Mouse (Mus musculus) B cell, adult 62 days (primary cell): ENCODE results near the gene Aqp5. TPM values are rescaled to one million over a fixed set of nuclear protein-coding genes. Genes with fewer than 3 reads are reported as not detected.

Experiments used
- total RNA-seq: library from RNA; stranded (reverse); gene quantifications from 4 replicates; pipeline ENCODE4 v1.2.4, GENCODE M21; 2023

The Aqp5 gene
- not detected in 4 replicates for total RNA-seq

GRCm38 (mm10) chr15:99590429-99591084 lies at the start of gene Aqp5:
TSS of gene Aqp5 (plus strand) at chr15:99590782.

GRCm38 (mm10) chr15:99578802-99579485 lies 11.6 kb upstream of the Aqp5 start, which contains the start of gene Aqp2:
TSS of gene Aqp2 (plus strand) at chr15:99579055.

GRCm38 (mm10) chr15:99600986-99601822 lies 10.6 kb downstream of the Aqp5 start, which contains the start of gene Aqp6:
TSS of gene Aqp6 (plus strand) at chr15:99601400.

Other genes with a start within 250 kb of the Aqp5 start
- 140 to 146 TPM (median 144 TPM) in 4 replicates for gene Fmnl3, start 220.3 kb upstream of the Aqp5 start, total RNA-seq
- 418 to 446 TPM (median 428 TPM) in 4 replicates for gene Tmbim6, start 197.9 kb upstream of the Aqp5 start, total RNA-seq
- gene Nckap5l, start 133.0 kb upstream of the Aqp5 start, total RNA-seq: 7.0 to 10.5 TPM (median 8.3 TPM) in 4 replicates
- gene Bcdin3d, start 116.1 kb upstream of the Aqp5 start, total RNA-seq: 5.0 to 6.7 TPM (median 6.3 TPM) in 4 replicates
- not detected in 4 replicates for gene Faim2, start 62.6 kb upstream of the Aqp5 start, total RNA-seq
- gene Aqp2, start 11.7 kb upstream of the Aqp5 start, total RNA-seq: not detected in 4 replicates
- not detected in 4 replicates for gene Aqp6, start 10.6 kb downstream of the Aqp5 start, total RNA-seq
- gene Racgap1, start 60.9 kb downstream of the Aqp5 start, total RNA-seq: 6.1 to 10.4 TPM (median 7.8 TPM) in 4 replicates
- 0.27 to 0.49 TPM (median 0.38 TPM) in 4 replicates for gene Asic1, start 79.6 kb downstream of the Aqp5 start, total RNA-seq
- 64.1 to 69.6 TPM (median 65.6 TPM) in 4 replicates for gene Smarcd1, start 111.3 kb downstream of the Aqp5 start, total RNA-seq
- 2.7 to 6.9 TPM (median 4.1 TPM) in 4 replicates for gene Gm17349, start 114.7 kb downstream of the Aqp5 start, total RNA-seq
- gene Gpd1, start 126.7 kb downstream of the Aqp5 start, total RNA-seq: 0.77 to 2.6 TPM (median 1.2 TPM) in 4 replicates
- 45.2 to 51.9 TPM (median 47.5 TPM) in 4 replicates for gene Cox14, start 134.8 kb downstream of the Aqp5 start, total RNA-seq
- gene Cers5, start 182.1 kb downstream of the Aqp5 start, total RNA-seq: 55.2 to 63.7 TPM (median 56.0 TPM) in 4 replicates